7 mouse cellular contexts compared by ENCODE assay signal in the genomic region with DNA sequence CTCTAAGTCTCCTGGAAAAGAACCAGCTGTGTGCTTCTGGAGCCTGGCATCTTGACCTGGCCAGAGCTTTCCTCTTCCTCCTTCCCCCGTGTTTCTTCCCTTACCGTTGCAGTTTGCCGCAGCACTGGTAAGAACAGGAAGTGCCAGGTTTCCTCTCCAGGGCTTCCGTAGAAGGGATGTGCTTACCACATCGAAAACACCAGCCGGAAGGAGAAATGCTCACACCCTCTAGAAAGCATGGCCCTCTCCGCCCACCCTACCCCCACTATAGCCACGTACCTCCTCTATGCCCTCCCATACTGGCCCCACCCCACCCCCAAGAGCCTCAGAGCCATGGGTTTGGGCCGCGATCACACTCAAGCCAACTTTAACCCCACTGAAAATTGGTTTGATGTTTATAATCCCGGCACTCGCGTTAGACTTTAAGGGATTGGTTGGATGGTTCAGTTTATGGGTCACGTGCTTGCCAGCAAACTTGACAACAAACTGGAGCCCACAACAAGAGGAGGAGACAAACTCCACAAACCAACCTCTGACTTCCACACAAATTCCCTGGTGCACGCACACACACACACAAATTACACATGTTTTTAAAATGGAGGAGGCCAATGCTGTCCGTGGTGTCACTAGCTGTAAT. TPM values are rescaled to one million over a fixed set of nuclear protein-coding genes. Genes with fewer than 3 reads are reported as not detected.
A peak's percentile ranks its signal among the peaks of the same experiment; 100 is the strongest.
DNase-seq lines count a peak whose midpoint lies in the region; ATAC-seq and TF ChIP-seq lines count a peak whose summit lies in the region.

No protein-coding gene starts in this region.

- H3K36me3 ChIP-seq in ES-Bruce4 (ENCODE audit: control insufficient read depth, insufficient read depth, low read length, poor library complexity, severe bottlenecking): no peaks in the 10 kb centered on the region
- H3K36me3 ChIP-seq in intestine, embryonic 14.5 days (ENCODE audit: control insufficient read depth, insufficient read depth, low read length): no peaks in the 10 kb centered on the region
- no peaks in the 10 kb centered on the region for H3K36me3 ChIP-seq in liver, postnatal 0 days (replicated peaks; ENCODE audit: insufficient read depth, low read length)
- no peaks in the 10 kb centered on the region for H3K36me3 ChIP-seq in stomach, embryonic 14.5 days (ENCODE audit: control insufficient read depth, insufficient read depth, low read length)
- H3K36me3 ChIP-seq in forebrain, postnatal 0 days (ENCODE audit: insufficient read depth): no peaks in the 10 kb centered on the region
- no peaks in the 10 kb centered on the region for H3K36me3 ChIP-seq in midbrain, embryonic 13.5 days

- H3K4me3 ChIP-seq in ES-Bruce4 (ENCODE audit: low read depth, low read length): peak overlapping the region; percentile 29
- 0 out of 2 replicates have a peak overlapping the region, but pooled peaks have one; percentile 8 for H3K4me3 ChIP-seq in intestine, embryonic 14.5 days (ENCODE audit: low read depth, low read length)
- H3K4me3 ChIP-seq in liver, postnatal 0 days (ENCODE audit: low read depth, low read length): peak overlapping the region; percentile 46
- H3K4me3 ChIP-seq in stomach, embryonic 14.5 days (ENCODE audit: low read depth, low read length): no peak overlapping the region
- H3K4me3 ChIP-seq in forebrain, postnatal 0 days (ENCODE audit: low read depth, low read length): no peak overlapping the region
- H3K4me3 ChIP-seq in midbrain, embryonic 13.5 days (replicated peaks): no peak overlapping the region

- no peak for TF ChIP-seq EP300 in ES-Bruce4 (IDR thresholded peaks at IDR 0.05; ENCODE audit: insufficient read depth, low read depth, low read length)
- peak; percentile 67; the same call in 1 of the 2 replicates for TF ChIP-seq EP300 in liver, postnatal 0 days (IDR thresholded peaks at IDR 0.05; ENCODE audit: low read depth)

- H3K27ac ChIP-seq in ES-Bruce4 (ENCODE audit: insufficient read depth, low read length): 0 out of 2 replicates have a peak overlapping the region, but pooled peaks have one; percentile 0
- no peak overlapping the region; the same call in 1 of the 2 replicates for H3K27ac ChIP-seq in intestine, embryonic 14.5 days (ENCODE audit: low read depth)
- H3K27ac ChIP-seq in liver, postnatal 0 days (ENCODE audit: low read depth): peak overlapping the region; percentile 88
- H3K27ac ChIP-seq in stomach, embryonic 14.5 days (ENCODE audit: low read length): no peak overlapping the region
- H3K27ac ChIP-seq in forebrain, postnatal 0 days (ENCODE audit: low read depth, low read length): no peak overlapping the region
- H3K27ac ChIP-seq in midbrain, embryonic 13.5 days: no peak overlapping the region

- no peaks in the 10 kb centered on the region for H3K9me3 ChIP-seq in ES-Bruce4 (replicated peaks; ENCODE audit: control insufficient read depth, insufficient read depth, low read length, poor library complexity, severe bottlenecking)
- no peaks in the 10 kb centered on the region for H3K9me3 ChIP-seq in intestine, embryonic 14.5 days (ENCODE audit: control insufficient read depth, low read length)
- H3K9me3 ChIP-seq in liver, postnatal 0 days (ENCODE audit: low read length): no peaks in the 10 kb centered on the region
- no peaks in the 10 kb centered on the region for H3K9me3 ChIP-seq in stomach, embryonic 14.5 days (ENCODE audit: control insufficient read depth, low read depth, low read length)
- H3K9me3 ChIP-seq in forebrain, postnatal 0 days (ENCODE audit: low read length): no peaks in the 10 kb centered on the region
- no peaks in the 10 kb centered on the region for H3K9me3 ChIP-seq in midbrain, embryonic 13.5 days

- DNase-seq in brain, embryonic 14.5 days (ENCODE audit: low read depth): peak; percentile 2
- DNase-seq in intestine, embryonic 14.5 days (ENCODE audit: low spot score): no peak
- DNase-seq in liver, postnatal 0 days: peak; percentile 69
- DNase-seq in forebrain, postnatal 0 days: no peak

- peak overlapping the region; percentile 31 for H3K4me2 ChIP-seq in intestine, embryonic 14.5 days (ENCODE audit: low read length)
- peak overlapping the region; percentile 73 for H3K4me2 ChIP-seq in liver, postnatal 0 days (ENCODE audit: low read depth, low read length)
- H3K4me2 ChIP-seq in stomach, embryonic 14.5 days (replicated peaks; ENCODE audit: low read depth, low read length): peak overlapping the region; percentile 29; the same call in 1 of the 2 replicates
- no peak overlapping the region for H3K4me2 ChIP-seq in forebrain, postnatal 0 days (ENCODE audit: low read depth)
- no peak overlapping the region for H3K4me2 ChIP-seq in midbrain, embryonic 13.5 days (replicated peaks)

- peaks cover 2% of the 10 kb centered on the region for H3K4me1 ChIP-seq in ES-Bruce4 (ENCODE audit: control insufficient read depth, insufficient read depth, low read length)
- H3K4me1 ChIP-seq in intestine, embryonic 14.5 days (replicated peaks; ENCODE audit: control insufficient read depth, insufficient read depth, low read length): no peaks in the 10 kb centered on the region
- peaks cover 30% of the 10 kb centered on the region for H3K4me1 ChIP-seq in liver, postnatal 0 days (ENCODE audit: insufficient read depth)
- no peaks in the 10 kb centered on the region for H3K4me1 ChIP-seq in stomach, embryonic 14.5 days (ENCODE audit: control insufficient read depth, insufficient read depth, low read length)
- no peaks in the 10 kb centered on the region for H3K4me1 ChIP-seq in forebrain, postnatal 0 days (ENCODE audit: insufficient read depth)
- H3K4me1 ChIP-seq in midbrain, embryonic 13.5 days (replicated peaks): no peaks in the 10 kb centered on the region

- no peak for TF ChIP-seq CTCF in ES-Bruce4 (IDR thresholded peaks at IDR 0.05; ENCODE audit: low read depth, low read length)
- TF ChIP-seq CTCF in brain, embryonic 14.5 days (IDR thresholded peaks at IDR 0.05; ENCODE audit: borderline replicate concordance, extremely low read depth, insufficient read depth, insufficient read length): no peak
- no peak for TF ChIP-seq CTCF in liver, postnatal 0 days (IDR thresholded peaks at IDR 0.05; ENCODE audit: low read depth)
- TF ChIP-seq CTCF in forebrain, postnatal 0 days (IDR thresholded peaks at IDR 0.05; ENCODE audit: low read depth): no peak

- no peak for ATAC-seq in intestine, embryonic 14.5 days (replicated peaks; ENCODE audit: low FRiP score, low TSS enrichment, low read depth)
- ATAC-seq in liver, postnatal 0 days: peak; percentile 87
- peak; percentile 56; the same call in 1 of the 2 replicates for ATAC-seq in stomach, embryonic 14.5 days (ENCODE audit: insufficient number of reproducible peaks, insufficient read depth, low FRiP score, low read depth)
- no peak for ATAC-seq in forebrain, postnatal 0 days
- ATAC-seq in midbrain, embryonic 13.5 days: no peak

- H3K9ac ChIP-seq in ES-Bruce4 (ENCODE audit: low read depth, poor library complexity, severe bottlenecking): peak overlapping the region; percentile 12
- H3K9ac ChIP-seq in intestine, embryonic 14.5 days (ENCODE audit: low read length): no peak overlapping the region
- peak overlapping the region; percentile 61 for H3K9ac ChIP-seq in liver, postnatal 0 days (replicated peaks)
- no peak overlapping the region for H3K9ac ChIP-seq in stomach, embryonic 14.5 days (replicated peaks; ENCODE audit: low read depth, low read length)
- no peak overlapping the region for H3K9ac ChIP-seq in forebrain, postnatal 0 days
- H3K9ac ChIP-seq in midbrain, embryonic 13.5 days (replicated peaks): no peak overlapping the region

- H3K27me3 ChIP-seq in ES-Bruce4 (ENCODE audit: control insufficient read depth, insufficient read depth, low read length, poor library complexity, severe bottlenecking): no peaks in the 10 kb centered on the region
- H3K27me3 ChIP-seq in intestine, embryonic 14.5 days (replicated peaks; ENCODE audit: control insufficient read depth, insufficient read depth, low read length): no peaks in the 10 kb centered on the region
- H3K27me3 ChIP-seq in liver, postnatal 0 days (ENCODE audit: insufficient read depth, low read length): no peaks in the 10 kb centered on the region
- no peaks in the 10 kb centered on the region for H3K27me3 ChIP-seq in stomach, embryonic 14.5 days (ENCODE audit: control insufficient read depth, insufficient read depth, low read length)
- H3K27me3 ChIP-seq in forebrain, postnatal 0 days (ENCODE audit: insufficient read depth, low read length): no peaks in the 10 kb centered on the region
- H3K27me3 ChIP-seq in midbrain, embryonic 13.5 days: no peaks in the 10 kb centered on the region

- TF ChIP-seq POLR2A in ES-Bruce4 (IDR thresholded peaks at IDR 0.05; ENCODE audit: insufficient read depth, low read length): no peak
- TF ChIP-seq POLR2A in brain, embryonic 14.5 days (IDR thresholded peaks at IDR 0.05; ENCODE audit: borderline replicate concordance, extremely low read depth, insufficient read depth, insufficient read length, poor library complexity, severe bottlenecking): no peak

- 62% methylated on average over 16 of the region's 16 CpGs for WGBS in intestine, embryonic 14.5 days
- 23% methylated on average over 16 of the region's 16 CpGs for WGBS in liver, postnatal 0 days (ENCODE audit: insufficient replicate concordance)
- WGBS in stomach, embryonic 14.5 days: 61% methylated on average over 16 of the region's 16 CpGs
- 81% methylated on average over 16 of the region's 16 CpGs for WGBS in forebrain, postnatal 0 days
- 79% methylated on average over 16 of the region's 16 CpGs for WGBS in midbrain, embryonic 13.5 days

RNA-seq across cellular contexts. Expression of gene Cep19, which starts 30.7 kb away (rescaled TPM):
- polyA plus RNA-seq in ES-Bruce4 (2011; ENCODE audit: insufficient read depth, insufficient read length, low read depth, missing spikeins): 12.7 and 13.0 TPM in 2 replicates
- 24.3 and 26.3 TPM in 2 replicates for polyA plus RNA-seq in brain, embryonic 14.5 days (2012; rRNA removed)
- 24.1 and 31.9 TPM in 2 replicates for polyA plus RNA-seq in intestine, embryonic 14.5 days (2014; fragmentation: Nextera tagmentation; extraction: Ambion mirVana)
- polyA plus RNA-seq in liver, postnatal 0 days (2015; fragmentation: Nextera tagmentation; extraction: Ambion mirVana): 5.3 and 5.4 TPM in 2 replicates
- 30.0 and 32.3 TPM in 2 replicates for polyA plus RNA-seq in stomach, embryonic 14.5 days (2014; fragmentation: Nextera tagmentation; extraction: Ambion mirVana)
- 43.6 and 51.5 TPM in 2 replicates for total RNA-seq in forebrain, postnatal 0 days (2014; rRNA removed)
- 61.0 and 64.8 TPM in 2 replicates for polyA plus RNA-seq in forebrain, postnatal 0 days (2015; fragmentation: Nextera tagmentation; extraction: Ambion mirVana)
- polyA plus RNA-seq in midbrain, embryonic 13.5 days (2015; fragmentation: Nextera tagmentation; extraction: Ambion mirVana): 45.6 and 46.9 TPM in 2 replicates

RNA-seq across cellular contexts. Expression of gene Pigx, which starts 30.8 kb away (rescaled TPM):
- polyA plus RNA-seq in ES-Bruce4 (2011; ENCODE audit: insufficient read depth, insufficient read length, low read depth, missing spikeins): 69.1 and 69.2 TPM in 2 replicates
- polyA plus RNA-seq in brain, embryonic 14.5 days (2012; rRNA removed): 74.9 and 103 TPM in 2 replicates
- polyA plus RNA-seq in intestine, embryonic 14.5 days (2014; fragmentation: Nextera tagmentation; extraction: Ambion mirVana): 119 and 122 TPM in 2 replicates
- polyA plus RNA-seq in liver, postnatal 0 days (2015; fragmentation: Nextera tagmentation; extraction: Ambion mirVana): 65.3 and 66.6 TPM in 2 replicates
- 111 and 125 TPM in 2 replicates for polyA plus RNA-seq in stomach, embryonic 14.5 days (2014; fragmentation: Nextera tagmentation; extraction: Ambion mirVana)
- 71.7 and 102 TPM in 2 replicates for total RNA-seq in forebrain, postnatal 0 days (2014; rRNA removed)
- 113 and 133 TPM in 2 replicates for polyA plus RNA-seq in forebrain, postnatal 0 days (2015; fragmentation: Nextera tagmentation; extraction: Ambion mirVana)
- 149 and 153 TPM in 2 replicates for polyA plus RNA-seq in midbrain, embryonic 13.5 days (2015; fragmentation: Nextera tagmentation; extraction: Ambion mirVana)

RNA-seq across cellular contexts. Expression of gene Nrros, which starts 35.1 kb away (rescaled TPM):
- polyA plus RNA-seq in ES-Bruce4 (2011; ENCODE audit: insufficient read depth, insufficient read length, low read depth, missing spikeins): 0.61 and 1.1 TPM in 2 replicates
- polyA plus RNA-seq in brain, embryonic 14.5 days (2012; rRNA removed): 6.8 and 8.8 TPM in 2 replicates
- 15.7 and 17.3 TPM in 2 replicates for polyA plus RNA-seq in intestine, embryonic 14.5 days (2014; fragmentation: Nextera tagmentation; extraction: Ambion mirVana)
- polyA plus RNA-seq in liver, postnatal 0 days (2015; fragmentation: Nextera tagmentation; extraction: Ambion mirVana): 18.5 and 20.5 TPM in 2 replicates
- 16.0 and 17.0 TPM in 2 replicates for polyA plus RNA-seq in stomach, embryonic 14.5 days (2014; fragmentation: Nextera tagmentation; extraction: Ambion mirVana)
- 10.2 and 12.5 TPM in 2 replicates for total RNA-seq in forebrain, postnatal 0 days (2014; rRNA removed)
- polyA plus RNA-seq in forebrain, postnatal 0 days (2015; fragmentation: Nextera tagmentation; extraction: Ambion mirVana): 6.4 and 7.6 TPM in 2 replicates
- 5.9 and 7.1 TPM in 2 replicates for polyA plus RNA-seq in midbrain, embryonic 13.5 days (2015; fragmentation: Nextera tagmentation; extraction: Ambion mirVana)

RNA-seq across cellular contexts. Expression of gene Bex6, which starts 49.3 kb away (rescaled TPM):
- polyA plus RNA-seq in ES-Bruce4 (2011; ENCODE audit: insufficient read depth, insufficient read length, low read depth, missing spikeins): not detected in 2 replicates
- not detected in 2 replicates for polyA plus RNA-seq in brain, embryonic 14.5 days (2012; rRNA removed)
- polyA plus RNA-seq in intestine, embryonic 14.5 days (2014; fragmentation: Nextera tagmentation; extraction: Ambion mirVana): not detected in 2 replicates
- 0.94 and 1.2 TPM in 2 replicates for polyA plus RNA-seq in liver, postnatal 0 days (2015; fragmentation: Nextera tagmentation; extraction: Ambion mirVana)
- polyA plus RNA-seq in stomach, embryonic 14.5 days (2014; fragmentation: Nextera tagmentation; extraction: Ambion mirVana): 0.35 TPM in 1 of 2 replicates, not detected in the other
- total RNA-seq in forebrain, postnatal 0 days (2014; rRNA removed): not detected in 2 replicates
- polyA plus RNA-seq in forebrain, postnatal 0 days (2015; fragmentation: Nextera tagmentation; extraction: Ambion mirVana): not detected in 2 replicates
- not detected in 2 replicates for polyA plus RNA-seq in midbrain, embryonic 13.5 days (2015; fragmentation: Nextera tagmentation; extraction: Ambion mirVana)

RNA-seq across cellular contexts. Expression of gene Pak2, which starts 51.2 kb away (rescaled TPM):
- polyA plus RNA-seq in ES-Bruce4 (2011; ENCODE audit: insufficient read depth, insufficient read length, low read depth, missing spikeins): 76.8 and 81.0 TPM in 2 replicates
- 30.7 and 39.0 TPM in 2 replicates for polyA plus RNA-seq in brain, embryonic 14.5 days (2012; rRNA removed)
- polyA plus RNA-seq in intestine, embryonic 14.5 days (2014; fragmentation: Nextera tagmentation; extraction: Ambion mirVana): 41.4 and 42.4 TPM in 2 replicates
- polyA plus RNA-seq in liver, postnatal 0 days (2015; fragmentation: Nextera tagmentation; extraction: Ambion mirVana): 9.1 and 10.3 TPM in 2 replicates
- polyA plus RNA-seq in stomach, embryonic 14.5 days (2014; fragmentation: Nextera tagmentation; extraction: Ambion mirVana): 40.1 and 42.2 TPM in 2 replicates
- 35.9 and 41.1 TPM in 2 replicates for total RNA-seq in forebrain, postnatal 0 days (2014; rRNA removed)
- 23.3 and 29.4 TPM in 2 replicates for polyA plus RNA-seq in forebrain, postnatal 0 days (2015; fragmentation: Nextera tagmentation; extraction: Ambion mirVana)
- 41.9 and 43.6 TPM in 2 replicates for polyA plus RNA-seq in midbrain, embryonic 13.5 days (2015; fragmentation: Nextera tagmentation; extraction: Ambion mirVana)

Comparison
In these comparisons a context has a peak if more than half of its experiments do, and no peak if none do; other contexts are left out.
1. H3K27ac ChIP-seq: peak in ES-Bruce4 (single experiment) and liver, postnatal 0 days (single experiment); none in intestine, embryonic 14.5 days (single experiment), stomach, embryonic 14.5 days (single experiment), forebrain, postnatal 0 days (single experiment) and midbrain, embryonic 13.5 days (single experiment).
2. H3K4me3 ChIP-seq: peak in ES-Bruce4 (single experiment), intestine, embryonic 14.5 days (single experiment) and liver, postnatal 0 days (single experiment); none in stomach, embryonic 14.5 days (single experiment), forebrain, postnatal 0 days (single experiment) and midbrain, embryonic 13.5 days (single experiment).
3. H3K9ac ChIP-seq: peak in ES-Bruce4 (single experiment) and liver, postnatal 0 days (single experiment); none in intestine, embryonic 14.5 days (single experiment), stomach, embryonic 14.5 days (single experiment), forebrain, postnatal 0 days (single experiment) and midbrain, embryonic 13.5 days (single experiment).
4. DNase-seq: peak in brain, embryonic 14.5 days (single experiment) and liver, postnatal 0 days (single experiment); none in intestine, embryonic 14.5 days (single experiment) and forebrain, postnatal 0 days (single experiment).
5. ATAC-seq: peak in liver, postnatal 0 days (single experiment) and stomach, embryonic 14.5 days (single experiment); none in intestine, embryonic 14.5 days (single experiment), forebrain, postnatal 0 days (single experiment) and midbrain, embryonic 13.5 days (single experiment).
6. H3K4me2 ChIP-seq: peak in intestine, embryonic 14.5 days (single experiment), liver, postnatal 0 days (single experiment) and stomach, embryonic 14.5 days (single experiment); none in forebrain, postnatal 0 days (single experiment) and midbrain, embryonic 13.5 days (single experiment).